Mouse (Mus musculus) adipocyte (in vitro differentiated cells): Measurements from ENCODE around the gene Dalrd3.

Experiments
- DNase-seq: peaks from one replicate; pipeline ENCODE4 v3.0.0-alpha.2; 2016; ENCODE audit warnings: low spot score

Gene Dalrd3

DNA sequence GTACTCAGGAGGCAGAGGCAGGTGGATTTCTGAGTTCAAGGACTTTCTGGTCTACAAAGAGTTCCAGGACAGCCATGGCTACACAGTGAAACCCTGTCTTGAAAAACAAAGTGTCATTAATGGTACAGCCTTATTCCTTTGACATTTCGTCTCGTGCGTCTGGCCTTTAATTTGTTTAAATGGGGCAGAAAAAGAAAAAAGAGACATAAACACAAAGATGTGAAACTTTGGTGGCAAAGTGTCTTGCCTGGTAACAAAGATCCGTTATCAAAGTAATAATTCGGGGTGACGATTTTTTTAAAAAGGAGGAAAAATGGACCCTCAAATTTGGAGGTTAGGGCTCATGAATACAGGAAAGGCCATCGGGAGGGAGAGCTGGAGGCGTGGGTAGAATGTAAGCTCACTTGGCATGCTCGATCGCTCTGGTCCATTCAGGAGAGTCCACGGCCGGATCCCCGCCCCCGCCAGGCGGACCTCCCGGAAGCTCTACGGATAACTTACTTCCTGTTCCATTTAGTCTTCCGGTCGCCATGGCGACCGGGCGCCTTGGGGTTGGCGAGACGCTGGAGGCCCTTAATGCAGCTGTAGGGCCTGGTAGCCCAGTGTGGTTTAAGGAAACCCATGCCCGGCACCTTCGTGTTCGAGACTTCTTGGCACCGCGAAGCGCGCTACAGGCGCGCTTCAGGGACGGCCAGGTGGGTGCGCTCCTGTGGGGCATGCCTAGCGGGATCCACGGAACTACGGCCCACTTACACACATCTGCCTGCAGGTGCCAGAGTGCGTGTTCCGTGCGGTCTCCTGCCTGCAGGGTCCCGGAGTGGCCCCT lies at the start of gene Dalrd3:
TSS of gene Dalrd3 (plus strand) at position 506 of the 826 bp plus-strand sequence.
- peak; percentile 93 for DNase-seq

DNA sequence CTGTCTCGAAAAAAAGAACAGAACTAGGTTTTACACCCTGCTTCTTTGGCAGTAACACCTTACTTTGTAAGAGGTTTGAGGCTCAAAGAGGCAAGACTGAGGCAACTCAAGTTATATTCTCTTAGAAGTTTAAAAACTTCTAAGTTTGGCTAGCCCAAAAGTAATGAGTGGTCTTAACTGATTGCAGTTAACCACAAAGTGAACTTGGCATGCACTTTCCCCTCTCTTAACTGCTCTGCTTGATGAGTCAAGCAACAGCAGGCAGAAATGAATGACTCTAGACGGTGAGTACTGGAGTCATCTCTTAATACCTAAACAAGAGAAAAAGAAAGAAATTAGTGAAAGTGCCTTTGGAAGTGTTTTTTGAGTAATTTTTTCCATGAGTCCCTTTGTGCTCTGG lies 48.1 kb upstream of the Dalrd3 start:
- DNase-seq = no peak

DNA sequence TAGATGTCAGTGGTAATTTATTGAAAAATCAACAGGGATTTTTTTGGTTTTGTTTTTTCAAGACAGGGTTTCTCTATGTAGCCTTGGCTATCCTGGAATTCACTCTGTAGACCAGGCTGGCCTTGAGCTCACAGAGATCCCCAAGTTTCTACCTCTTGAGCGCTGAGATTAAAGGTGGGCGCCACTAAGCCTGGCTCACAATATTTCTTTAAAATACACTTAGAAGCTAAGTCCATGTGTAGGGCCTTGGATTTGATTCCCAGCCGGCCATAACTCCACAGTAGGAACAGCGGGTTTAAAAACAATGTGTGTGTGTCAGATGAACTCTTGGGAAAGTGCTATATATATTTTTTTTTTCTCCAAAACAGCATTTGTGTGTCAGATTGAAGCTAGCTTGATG lies 46.3 kb upstream of the Dalrd3 start:
- no peak for DNase-seq

DNA sequence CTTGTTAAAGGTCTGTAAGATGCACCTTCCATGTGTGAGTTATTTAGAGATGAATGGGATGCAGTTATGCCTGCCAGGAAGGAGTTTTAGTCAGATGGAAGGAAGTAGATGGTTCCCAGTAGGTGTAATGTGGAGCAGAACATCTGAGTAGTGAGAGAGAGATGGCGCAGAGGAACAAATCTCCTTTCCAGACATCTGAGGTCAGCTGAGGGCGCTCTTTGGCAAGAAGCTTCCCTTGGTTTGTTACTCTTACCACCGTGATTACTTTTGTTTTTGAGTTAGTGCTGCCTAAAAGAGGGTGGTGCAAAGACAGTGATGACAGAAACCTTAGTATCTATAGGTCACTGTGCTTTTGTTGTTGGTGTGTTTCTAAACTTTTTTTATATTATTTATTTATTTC lies 44.3 kb upstream of the Dalrd3 start:
- no peak for DNase-seq

DNA sequence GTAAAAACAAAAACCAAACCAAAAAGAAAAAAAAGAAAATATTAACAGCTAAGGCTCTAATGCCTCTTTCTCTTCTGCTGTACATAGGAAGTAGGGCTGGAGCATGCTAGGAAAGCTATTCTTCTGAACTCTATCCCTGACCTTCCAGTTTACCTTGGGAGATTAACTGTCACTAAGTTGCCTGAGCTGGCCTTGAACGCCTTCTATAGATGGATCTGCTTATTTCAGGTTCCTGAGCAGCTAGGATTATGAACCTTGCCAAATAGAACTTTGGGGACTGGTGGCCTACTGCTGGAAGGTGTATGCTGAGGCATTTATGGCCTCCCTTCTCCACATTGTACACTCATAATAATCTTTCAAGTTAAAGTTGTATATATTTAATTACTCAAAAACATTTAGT lies 38.7 kb upstream of the Dalrd3 start:
- no peak for DNase-seq

DNA sequence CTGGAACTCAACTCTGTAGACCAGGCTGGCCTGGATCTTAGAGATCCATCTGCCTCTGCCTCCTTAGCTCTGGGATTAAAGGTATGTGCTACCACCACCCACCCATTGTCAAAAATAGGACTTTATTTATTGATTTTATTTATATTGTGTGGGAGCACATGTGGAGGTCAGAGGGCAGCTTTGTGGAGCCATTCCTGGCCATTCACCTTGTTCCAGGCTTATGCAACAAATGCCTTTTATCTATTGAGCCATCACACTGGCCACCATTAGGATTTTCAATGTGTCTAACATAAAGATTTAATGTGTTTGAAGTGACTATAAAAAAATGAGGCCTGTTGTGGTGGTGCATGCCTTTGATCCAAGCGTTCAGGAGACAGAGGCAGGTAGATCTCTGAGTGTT lies 38.2 kb upstream of the Dalrd3 start:
- no peak for DNase-seq

DNA sequence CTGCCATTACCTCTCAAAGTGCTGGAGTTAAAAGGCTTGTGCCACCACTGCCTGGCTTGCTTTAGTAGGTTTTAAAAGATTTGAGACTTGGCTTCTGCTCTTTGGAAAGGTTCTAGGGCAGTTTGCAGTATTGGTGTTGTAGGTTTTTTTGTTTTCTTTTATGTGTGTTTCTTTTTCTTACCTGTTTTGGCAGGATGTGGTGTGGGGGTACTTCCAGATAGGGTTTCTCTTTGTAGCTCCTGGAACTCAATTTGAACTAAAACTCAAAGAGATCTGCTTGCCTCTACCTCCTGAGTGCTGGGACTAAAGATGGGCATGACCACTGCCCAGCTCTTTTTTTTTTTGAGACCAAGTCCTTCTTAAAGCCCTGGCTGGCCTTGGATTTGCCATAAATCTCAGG lies 28.8 kb upstream of the Dalrd3 start:
- DNase-seq = no peak

DNA sequence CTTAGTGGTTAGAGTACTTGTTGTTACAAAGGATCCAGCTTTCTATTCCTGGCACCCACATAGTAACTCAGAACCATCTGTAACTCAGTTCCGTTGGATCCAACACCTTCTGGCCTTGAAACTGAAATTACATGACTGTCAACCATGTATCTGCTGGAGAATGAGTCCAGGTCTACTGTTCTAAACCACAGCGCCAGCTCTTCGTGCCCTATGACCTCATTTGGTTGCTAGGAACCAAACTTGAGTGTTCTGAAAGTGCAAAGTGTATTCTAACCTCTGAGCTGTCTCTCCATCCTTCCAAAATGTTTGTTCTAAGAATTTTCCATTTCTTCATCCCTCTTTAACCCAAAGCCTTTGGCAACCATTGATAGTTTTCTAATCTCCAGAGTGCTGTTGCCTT lies 23.7 kb upstream of the Dalrd3 start:
- no peak for DNase-seq

DNA sequence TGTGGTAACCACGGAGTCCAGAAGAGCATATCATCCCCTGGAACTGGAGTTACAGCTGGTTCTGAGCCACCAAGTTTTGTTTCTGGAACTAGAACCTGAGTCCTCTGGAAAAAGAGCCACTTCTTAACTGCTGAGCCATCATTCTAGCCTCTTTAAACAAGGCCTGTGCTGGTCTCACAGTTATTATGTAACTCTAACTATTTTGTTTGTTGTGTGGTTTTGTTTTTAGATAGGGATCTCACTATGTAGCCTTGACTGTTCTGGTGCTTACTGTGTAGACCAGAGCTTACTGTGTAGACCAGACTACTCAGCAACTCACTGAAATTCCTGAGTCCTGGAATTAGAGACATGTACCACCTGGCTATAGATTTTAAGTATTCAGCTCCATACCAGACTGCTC lies 22.8 kb upstream of the Dalrd3 start:
- no peak for DNase-seq

DNA sequence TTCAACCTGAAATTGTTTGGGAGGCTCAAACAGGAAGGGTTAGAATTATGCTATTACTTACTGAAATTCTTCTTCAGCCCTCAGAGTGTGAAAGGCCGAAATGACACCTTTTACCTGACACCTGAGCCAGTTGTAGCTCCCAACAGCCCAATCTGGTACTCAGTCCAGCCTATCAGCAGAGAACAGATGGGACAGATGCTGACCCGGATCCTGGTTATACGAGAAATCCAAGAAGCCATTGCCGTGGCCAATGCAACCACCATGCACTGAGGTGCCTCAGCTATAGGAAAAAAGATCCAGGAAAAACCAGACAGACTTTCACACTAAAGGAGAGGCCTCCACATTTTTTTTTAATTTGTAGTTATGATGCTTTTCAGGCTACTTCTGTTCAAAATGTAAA lies 10.5 kb upstream of the Dalrd3 start:
- DNase-seq = no peak

DNA sequence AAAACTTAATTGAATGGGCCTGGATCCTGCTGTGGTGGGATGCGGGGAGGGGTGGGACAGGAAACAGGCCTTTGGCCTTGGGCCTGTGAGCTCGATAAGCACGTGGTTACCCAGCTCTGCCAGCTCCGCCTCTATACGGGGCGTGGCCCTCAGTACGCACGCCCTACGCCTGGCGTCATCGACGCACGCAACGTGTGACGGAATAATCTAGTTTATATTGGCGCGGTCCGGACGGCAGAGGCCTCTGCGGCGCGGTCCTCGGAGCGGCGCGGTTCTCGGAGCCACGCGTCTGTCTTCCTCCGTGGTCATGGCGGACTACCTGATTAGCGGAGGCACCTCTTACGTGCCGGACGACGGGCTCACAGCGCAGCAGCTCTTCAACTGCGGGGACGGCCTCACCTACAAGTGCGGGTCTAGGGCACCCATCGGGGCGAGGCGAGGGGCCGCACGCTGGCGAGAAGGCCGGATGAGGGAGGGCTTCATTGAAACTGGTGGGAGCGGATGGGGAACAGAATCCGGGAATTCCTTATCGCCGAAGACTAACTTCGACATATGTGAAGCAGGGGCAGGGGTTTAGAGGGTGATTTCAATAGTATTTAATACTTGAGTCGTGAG lies 9.4 kb upstream of the Dalrd3 start, which contains the start of gene Impdh2:
TSS of gene Impdh2 (plus strand) at position 60 of the 615 bp plus-strand sequence.
- DNase-seq = peak; percentile 95

DNA sequence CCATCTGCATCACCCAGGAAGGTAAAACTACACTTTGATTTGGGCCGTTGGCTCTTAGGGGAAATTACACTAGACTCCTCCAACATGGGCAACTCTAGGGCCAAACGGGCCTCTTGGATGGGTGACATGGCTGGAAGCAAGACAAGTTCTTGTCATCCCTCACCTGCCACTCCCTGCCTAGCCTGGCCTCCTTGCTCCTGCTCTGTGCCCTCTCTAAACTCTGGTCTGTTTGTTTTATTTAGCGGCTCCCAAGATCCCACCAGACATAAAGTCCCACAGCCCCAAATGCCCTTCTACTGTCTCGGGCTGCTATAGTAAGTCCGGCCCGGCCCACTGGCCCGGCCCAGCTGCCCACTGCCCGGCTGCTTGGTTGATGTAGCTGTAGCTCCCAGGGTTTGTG lies 6.0 kb upstream of the Dalrd3 start:
- DNase-seq = no peak

DNA sequence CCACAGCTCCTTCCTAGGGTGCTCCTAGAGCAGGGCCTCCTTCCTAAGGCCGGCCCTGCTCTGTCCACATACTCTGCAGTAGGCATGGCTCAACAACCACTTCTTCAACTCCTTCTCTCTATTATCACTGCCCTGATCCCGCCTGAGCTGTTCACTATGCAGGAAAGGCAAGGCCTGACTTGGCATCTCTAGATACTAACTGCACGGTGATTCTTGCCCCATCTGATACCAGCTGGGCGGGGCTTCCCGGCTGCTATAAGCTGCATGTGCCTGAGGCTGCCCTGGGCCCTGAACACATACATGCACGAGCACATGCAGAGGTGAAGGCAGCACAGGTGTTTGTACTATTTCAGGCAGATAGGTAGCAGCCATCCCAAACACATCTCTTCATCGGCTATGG lies 5.6 kb upstream of the Dalrd3 start:
- no peak for DNase-seq

DNA sequence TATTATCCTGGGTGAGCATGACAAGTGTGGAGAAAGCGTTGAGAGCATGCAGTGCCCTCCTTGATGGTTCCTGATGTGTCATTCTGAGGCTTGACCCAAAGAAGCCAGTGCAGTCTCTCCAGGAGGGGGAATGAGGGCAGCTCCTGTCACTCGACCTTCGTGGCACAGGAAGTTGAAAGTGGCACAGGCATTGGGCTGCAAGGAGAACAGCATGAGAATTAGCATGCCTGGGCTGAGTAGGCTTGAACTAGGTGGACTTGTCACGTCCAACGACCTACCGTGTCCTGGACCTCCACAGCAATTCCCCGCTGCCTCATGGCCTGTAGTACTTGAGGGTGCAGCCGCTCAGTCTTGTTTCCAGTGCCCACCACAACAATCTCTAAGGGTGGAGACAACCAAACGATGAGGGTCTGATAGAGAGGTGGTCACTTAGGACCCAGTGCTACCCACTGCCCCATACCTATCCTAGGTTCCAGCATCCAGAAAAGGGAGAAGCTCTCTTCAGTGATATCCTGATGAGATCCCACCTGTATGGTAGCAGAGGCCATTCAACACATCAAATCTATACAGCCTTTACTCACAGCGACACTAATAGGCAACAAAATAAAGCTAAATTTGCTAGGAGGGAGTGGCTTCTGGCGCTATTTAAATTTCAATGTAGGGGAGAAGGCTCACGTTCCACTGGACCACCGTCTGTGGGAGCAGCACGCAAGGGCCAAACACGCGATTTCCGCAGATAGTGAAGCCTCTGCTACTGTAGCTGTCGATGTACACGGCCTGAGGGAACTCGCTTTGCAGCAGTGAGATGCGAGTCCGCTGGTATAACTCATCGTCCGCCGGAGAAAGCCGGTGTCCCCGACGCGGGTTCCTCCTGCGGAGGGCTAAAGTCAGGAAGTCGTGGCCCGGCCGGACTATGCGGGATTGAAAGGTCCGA lies 3.5 kb upstream of the Dalrd3 start:
- DNase-seq = no peak

DNA sequence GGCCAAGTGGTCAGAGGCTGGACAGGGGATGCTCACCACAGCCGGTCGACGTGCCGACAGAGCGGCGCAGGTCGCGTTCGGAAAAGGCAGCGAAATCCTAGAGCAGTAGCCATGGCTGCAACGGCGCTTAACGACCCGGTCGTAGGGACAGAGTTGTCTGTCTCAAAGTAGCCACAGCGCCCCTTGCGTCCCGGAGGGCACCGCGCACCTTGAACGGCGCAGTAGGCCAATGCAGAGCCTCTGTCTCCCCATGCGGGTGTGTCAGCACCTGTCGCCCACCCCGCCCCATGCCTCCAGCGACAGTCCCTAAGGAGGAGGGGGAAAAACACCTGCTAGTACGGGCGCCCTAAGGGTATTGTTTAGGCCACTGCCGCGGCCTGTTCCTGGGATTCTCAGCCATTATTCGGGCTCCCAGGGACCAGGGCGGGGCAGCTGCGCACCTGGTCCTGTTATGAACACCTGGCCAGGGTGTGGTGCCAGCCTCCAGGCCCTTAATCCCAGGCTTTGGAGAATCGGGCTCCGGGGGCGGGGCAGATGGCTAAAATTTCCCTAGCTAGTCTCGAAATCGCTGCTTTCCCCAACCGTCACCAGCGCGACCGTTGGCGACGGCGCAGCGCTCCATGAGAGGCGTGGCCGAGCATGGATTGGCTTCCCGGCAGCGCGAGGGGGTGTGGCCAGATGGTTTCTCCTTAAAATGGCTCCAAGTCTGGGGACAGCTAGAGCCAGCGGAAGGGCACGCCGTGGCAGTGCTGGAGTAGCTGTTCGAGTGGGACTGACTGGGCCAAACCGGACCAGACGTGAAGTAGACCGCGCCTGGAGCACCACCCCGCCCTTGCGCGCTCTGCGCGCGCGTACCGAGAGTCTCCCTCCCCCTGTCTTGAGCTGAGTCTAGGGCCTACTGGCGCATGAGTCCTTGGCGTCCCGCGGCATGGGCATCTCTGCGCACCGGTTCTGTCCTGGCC lies 2.6 kb upstream of the Dalrd3 start, which contains the start of gene Ndufaf3:
TSS of gene Ndufaf3 (minus strand) at position 620 of the 962 bp plus-strand sequence.
- DNase-seq = peak; percentile 95

DNA sequence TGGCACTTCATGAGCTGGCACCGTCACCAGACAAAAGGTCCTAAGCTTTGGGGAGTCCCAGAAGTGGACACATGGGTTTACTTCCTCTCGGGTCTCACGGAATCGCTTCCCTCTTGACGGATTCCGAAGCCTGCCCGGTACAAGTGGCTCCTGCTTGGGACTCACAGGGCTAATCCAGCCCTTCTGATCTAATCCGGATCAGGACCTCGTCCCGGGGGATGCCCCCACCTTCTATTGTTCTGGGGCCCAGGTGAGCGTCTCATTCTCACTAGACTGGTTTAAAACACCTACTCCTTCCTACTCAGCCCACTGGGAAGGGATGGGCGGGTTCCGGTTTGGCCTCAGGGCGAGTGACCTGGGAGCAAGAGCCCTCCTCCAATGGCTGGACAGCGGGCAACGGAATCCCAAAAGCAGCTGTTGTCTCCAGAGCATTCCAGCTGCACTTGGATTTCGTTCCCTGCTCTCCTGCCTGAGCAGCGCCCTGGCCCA lies 1.7 kb upstream of the Dalrd3 start:
- peak; percentile 27 for DNase-seq

DNA sequence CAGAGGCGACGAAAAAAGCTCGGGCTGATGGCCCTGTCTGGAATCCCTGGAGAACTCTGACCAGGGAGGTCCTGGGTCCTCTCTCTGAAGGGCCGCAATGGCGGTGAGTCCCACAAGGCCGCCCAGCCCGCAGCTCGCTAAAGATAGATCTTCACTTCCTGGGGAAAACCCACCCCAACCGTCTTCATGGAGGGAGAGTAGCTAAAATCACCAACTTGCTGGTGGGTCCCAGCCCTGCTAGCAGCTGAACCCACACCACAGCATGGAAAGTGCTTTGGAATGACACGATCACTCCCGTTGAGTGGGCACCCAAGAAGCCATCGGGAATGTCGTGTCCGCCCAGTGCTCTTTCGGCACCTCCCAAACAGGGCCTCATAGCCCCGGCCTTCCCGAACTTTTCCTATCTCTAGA lies 1.2 kb upstream of the Dalrd3 start:
- no peak for DNase-seq

DNA sequence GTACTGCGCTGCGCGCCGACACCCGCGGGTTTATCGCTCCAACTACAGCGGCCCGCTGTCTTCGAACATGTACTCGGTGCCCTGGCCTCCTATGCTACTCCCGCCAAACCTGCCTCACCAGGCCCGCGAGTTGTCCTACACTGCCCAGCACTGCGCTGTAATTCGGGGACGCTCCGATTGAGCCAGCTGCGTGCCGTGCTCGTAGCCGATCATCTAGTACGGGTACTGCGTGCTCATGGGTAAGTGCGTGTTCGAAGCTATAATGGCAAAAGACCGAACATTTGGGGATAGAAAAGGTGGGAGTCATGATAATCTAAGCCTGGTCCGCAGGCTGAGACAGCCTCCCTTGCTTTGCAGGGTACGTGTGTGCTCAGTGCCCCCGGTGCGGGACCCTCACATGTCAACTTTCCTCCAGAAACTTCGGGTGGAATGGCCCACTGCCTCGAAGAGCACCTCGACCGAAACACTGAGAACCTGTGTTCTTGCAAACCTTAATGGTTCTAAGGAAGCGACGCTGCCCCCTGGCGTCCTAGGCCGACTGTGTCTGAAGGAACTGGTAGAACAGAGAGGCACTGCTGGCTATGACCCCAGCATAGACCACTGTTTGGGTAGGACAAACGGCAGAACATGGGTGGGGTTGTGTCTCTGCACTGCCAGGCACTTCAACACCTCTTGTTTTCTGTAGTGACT lies 666 bp downstream of the Dalrd3 start:
- peak; percentile 81 for DNase-seq

DNA sequence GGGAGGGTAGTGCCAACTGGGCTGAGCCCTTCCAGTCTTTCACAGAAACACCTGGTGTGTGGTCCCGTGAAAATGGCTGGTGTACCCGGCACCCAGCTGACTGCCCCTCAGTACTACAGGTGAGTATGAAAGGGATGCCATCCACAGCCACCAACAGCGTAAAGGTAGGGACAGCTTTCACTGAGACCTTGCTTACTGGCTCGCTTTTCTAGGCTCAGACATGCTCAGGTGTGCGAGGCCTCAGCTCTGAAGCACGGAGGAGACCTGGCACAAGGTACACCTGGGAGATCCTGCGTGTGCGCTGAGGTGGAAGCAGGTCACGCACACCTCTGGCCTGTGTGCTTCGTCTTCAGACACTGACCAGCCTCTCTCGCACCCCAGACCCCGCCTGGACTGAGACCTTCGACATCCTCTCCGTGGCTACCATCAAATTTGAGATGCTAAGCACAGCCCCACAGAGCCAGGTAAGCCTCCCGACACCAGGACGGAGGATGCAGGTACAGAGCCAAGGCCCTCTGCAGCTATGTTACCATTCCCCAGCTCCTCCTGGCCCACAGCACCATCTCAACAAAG lies 1.8 kb downstream of the Dalrd3 start:
- no peak for DNase-seq

DNA sequence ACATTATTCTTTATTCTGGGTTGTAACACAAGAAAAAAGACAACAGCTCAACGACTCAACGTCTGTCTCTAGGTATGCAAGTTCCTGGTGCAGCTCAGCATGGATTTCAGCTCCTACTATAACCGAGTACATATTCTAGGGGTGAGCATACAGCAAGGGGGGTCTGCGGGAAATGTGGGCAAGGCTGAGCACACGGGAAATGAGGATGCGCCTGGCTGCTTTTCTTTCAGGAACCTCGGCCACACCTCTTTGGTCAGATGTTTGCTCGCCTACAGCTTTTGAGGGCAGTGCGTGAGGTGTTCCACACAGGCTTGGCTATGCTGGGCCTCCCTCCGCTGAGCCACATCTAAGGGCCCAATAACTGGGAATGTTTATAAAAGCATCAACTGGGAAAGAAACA lies 2.6 kb downstream of the Dalrd3 start:
- no peak for DNase-seq
